Mouse (Mus musculus): ENCODE results near the gene Wdr62.
"Not testable (repeated sequence)": the region's sequence is repeated elsewhere in the genome, so short reads cannot be mapped to it uniquely, and the experiment has no call there.

The Wdr62 gene

GRCm38 (mm10) chr7:30265935-30266334, 14.3 kb downstream of the Wdr62 start:
- DNase-seq (ENCODE audit: extremely low read depth, insufficient read length, low spot score), result no peak

GRCm38 (mm10) chr7:30265531-30265930, 14.7 kb downstream of the Wdr62 start:
- DNase-seq (ENCODE audit: extremely low read depth, insufficient read length, low spot score), result no peak

- no peak for DNase-seq (ENCODE audit: extremely low read depth, insufficient read length, low spot score)
Measured at GRCm38 (mm10) chr7:30265041-30265440, 15.2 kb downstream of the Wdr62 start.

GRCm38 (mm10) chr7:30251956-30252954, 28.0 kb downstream of the Wdr62 start:
- DNase-seq (ENCODE audit: extremely low read depth, insufficient read length, low spot score), result no peak

GRCm38 (mm10) chr7:30237374-30237773, 42.8 kb downstream of the Wdr62 start:
- DNase-seq (ENCODE audit: extremely low read depth, insufficient read length, low spot score), result not testable (repeated sequence)

- no peak for DNase-seq (ENCODE audit: extremely low read depth, insufficient read length, low spot score)
Measured at GRCm38 (mm10) chr7:30235625-30236024, 44.6 kb downstream of the Wdr62 start, which contains the start of gene Ovol3. TSS of gene Ovol3 (minus strand) at chr7:30235725.

GRCm38 (mm10) chr7:30235091-30235490, 45.1 kb downstream of the Wdr62 start:
- DNase-seq (ENCODE audit: extremely low read depth, insufficient read length, low spot score), result no peak

GRCm38 (mm10) chr7:30234276-30234858, 45.9 kb downstream of the Wdr62 start:
- DNase-seq (ENCODE audit: extremely low read depth, insufficient read length, low spot score), result no peak

GRCm38 (mm10) chr7:30233387-30233786, 46.8 kb downstream of the Wdr62 start:
- no peak for DNase-seq (ENCODE audit: extremely low read depth, insufficient read length, low spot score)

GRCm38 (mm10) chr7:30232631-30233148, 47.5 kb downstream of the Wdr62 start:
- no peak for DNase-seq (ENCODE audit: extremely low read depth, insufficient read length, low spot score)

- DNase-seq (ENCODE audit: extremely low read depth, insufficient read length, low spot score), result peak; percentile 96
Measured at GRCm38 (mm10) chr7:30231669-30232454, 48.4 kb downstream of the Wdr62 start, which contains the start of the genes Polr2i and Tbcb. TSS of gene Polr2i (plus strand) at chr7:30231948. TSS of gene Tbcb (minus strand) at chr7:30232272.

- DNase-seq (ENCODE audit: extremely low read depth, insufficient read length, low spot score), result peak; percentile 21
Measured at GRCm38 (mm10) chr7:30231328-30231668, 48.9 kb downstream of the Wdr62 start.

GRCm38 (mm10) chr7:30224206-30224605, 56.0 kb downstream of the Wdr62 start:
- DNase-seq (ENCODE audit: extremely low read depth, insufficient read length, low spot score), result no peak

GRCm38 (mm10) chr7:30222205-30222604, 58.0 kb downstream of the Wdr62 start:
- no peak for DNase-seq (ENCODE audit: extremely low read depth, insufficient read length, low spot score)

- DNase-seq (ENCODE audit: extremely low read depth, insufficient read length, low spot score), result no peak
Measured at GRCm38 (mm10) chr7:30221433-30221832, 58.8 kb downstream of the Wdr62 start.

GRCm38 (mm10) chr7:30220008-30220356, 60.2 kb downstream of the Wdr62 start:
- no peak for DNase-seq (ENCODE audit: extremely low read depth, insufficient read length, low spot score)

- no peak for DNase-seq (ENCODE audit: extremely low read depth, insufficient read length, low spot score)
Measured at GRCm38 (mm10) chr7:30219293-30220007, 60.8 kb downstream of the Wdr62 start.

GRCm38 (mm10) chr7:30217277-30217676, 62.9 kb downstream of the Wdr62 start:
- no peak for DNase-seq (ENCODE audit: extremely low read depth, insufficient read length, low spot score)

GRCm38 (mm10) chr7:30216723-30217151, 63.5 kb downstream of the Wdr62 start:
- peak; percentile 75 for DNase-seq (ENCODE audit: extremely low read depth, insufficient read length, low spot score)

- no peak for DNase-seq (ENCODE audit: extremely low read depth, insufficient read length, low spot score)
Measured at GRCm38 (mm10) chr7:30215875-30216274, 64.3 kb downstream of the Wdr62 start.
